Mouse (Mus musculus) lung, postnatal 36 days (tissue): Measurements from ENCODE around the gene Wbp1l.
"Not testable (repeated sequence)": the region's sequence is repeated elsewhere in the genome, so short reads cannot be mapped to it uniquely, and the experiment has no call there.

Source experiments
- DNase-seq: peaks from one replicate; pipeline ENCODE4 v3.0.0; 2022; ENCODE audit warnings: mixed read lengths

Gene Wbp1l

DNA sequence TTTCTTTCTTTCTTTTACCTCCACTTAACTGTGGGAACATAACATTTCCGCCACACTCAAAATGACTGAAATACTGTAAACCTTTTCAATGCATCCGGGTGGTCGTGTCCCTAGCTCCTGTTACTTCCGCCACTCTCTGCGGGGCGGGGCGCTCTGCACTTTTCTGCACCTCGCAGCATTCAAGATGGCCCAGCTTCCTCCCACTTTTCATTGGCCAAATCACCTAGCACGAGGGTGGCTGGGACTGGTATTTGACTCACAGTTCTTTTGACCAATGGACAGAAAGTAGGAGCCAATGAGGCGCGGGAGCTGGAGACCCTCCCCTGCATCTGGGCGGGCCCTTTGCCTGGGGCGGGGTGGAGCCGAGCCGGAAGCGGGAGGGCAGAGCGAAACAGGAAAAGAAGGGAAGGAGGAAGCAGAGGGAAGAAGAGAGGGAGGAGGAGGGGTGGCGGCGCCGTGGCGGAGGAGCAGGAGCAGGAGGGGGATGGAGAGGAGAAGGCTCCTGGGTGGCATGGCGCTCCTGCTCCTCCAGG is at the start of gene Wbp1l:
TSS of gene Wbp1l (plus strand) at position 365 of the 533 bp plus-strand sequence.
- peak; percentile 99 for DNase-seq

DNA sequence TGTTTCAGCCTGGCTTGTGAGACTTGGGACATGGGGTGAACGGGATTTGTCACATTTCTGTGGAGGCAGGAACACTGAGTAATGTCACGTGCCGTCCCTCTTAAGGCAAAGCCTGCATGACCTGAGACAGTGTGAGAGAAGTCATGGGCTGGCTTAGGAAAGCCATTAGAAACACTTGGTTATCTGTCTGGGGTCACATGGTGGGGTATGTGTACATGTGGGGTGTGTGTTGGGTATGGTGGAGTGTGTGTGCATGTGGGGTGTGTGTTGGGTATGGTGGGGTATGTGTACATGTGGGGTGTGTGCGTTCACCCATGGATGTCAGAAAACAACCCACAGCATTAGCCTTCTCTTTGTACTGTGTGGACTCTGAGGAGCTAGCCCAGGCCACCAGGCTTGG is 48.5 kb upstream of the Wbp1l start:
- DNase-seq: no peak

DNA sequence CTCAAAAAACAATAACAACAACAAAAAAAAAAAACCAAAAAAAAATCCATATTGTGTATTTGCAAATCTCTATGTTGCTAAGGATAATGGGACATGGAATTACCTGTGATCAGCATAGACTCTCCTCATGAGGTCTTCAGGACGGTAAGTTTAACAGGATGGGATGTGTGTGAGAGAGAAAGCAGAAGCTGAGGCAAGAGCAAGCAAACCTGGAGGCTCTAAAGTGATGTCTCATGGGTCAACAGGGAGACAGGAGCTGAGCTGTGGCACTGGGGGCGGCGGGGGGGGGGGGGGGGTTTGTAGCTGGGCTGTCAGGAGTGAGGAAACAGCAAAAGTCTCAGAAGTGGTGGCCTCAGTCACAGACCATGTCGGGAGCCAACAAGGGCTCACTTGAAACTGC is 46.4 kb upstream of the Wbp1l start:
- DNase-seq: no peak

DNA sequence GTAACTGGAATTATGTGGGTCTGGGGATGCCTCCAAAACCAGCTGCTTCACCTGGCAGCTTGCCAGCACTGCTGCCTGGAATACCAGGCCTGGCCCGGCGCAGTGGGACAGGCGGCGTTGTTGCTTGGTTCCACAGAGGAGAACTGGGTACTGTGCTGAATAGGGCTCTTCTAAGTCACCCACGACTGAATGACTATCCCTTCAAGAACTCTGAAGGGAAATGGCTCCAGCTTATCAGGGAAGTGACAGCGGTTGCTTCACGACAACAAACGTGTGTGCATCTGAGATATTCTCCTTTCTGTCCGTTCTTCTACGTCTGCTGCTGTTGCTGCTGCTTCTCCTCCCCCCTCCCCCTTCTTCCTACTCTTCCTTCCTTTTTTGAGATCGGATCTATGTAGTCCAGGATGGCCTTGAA is 45.3 kb upstream of the Wbp1l start:
- peak; percentile 50 for DNase-seq

DNA sequence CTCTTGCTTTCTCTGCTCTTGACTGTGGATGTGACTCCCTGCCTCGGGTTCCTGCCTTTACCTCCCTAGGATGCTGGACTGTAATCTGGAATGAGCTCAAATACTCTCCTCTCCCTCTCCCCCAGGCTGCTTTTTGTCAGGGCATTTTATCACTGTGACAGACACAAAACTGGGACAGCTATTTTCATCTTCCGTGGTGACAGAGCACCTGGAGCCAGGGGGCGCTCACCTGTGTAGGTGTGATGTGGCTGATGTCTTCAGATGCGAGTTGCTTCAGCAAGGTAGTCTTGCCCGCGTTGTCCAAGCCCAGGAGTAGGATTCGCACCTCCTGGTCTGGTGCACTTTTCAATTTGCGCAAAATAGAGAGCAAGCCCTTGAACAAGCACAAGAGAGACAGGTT is 40.9 kb upstream of the Wbp1l start:
- no peak for DNase-seq

DNA sequence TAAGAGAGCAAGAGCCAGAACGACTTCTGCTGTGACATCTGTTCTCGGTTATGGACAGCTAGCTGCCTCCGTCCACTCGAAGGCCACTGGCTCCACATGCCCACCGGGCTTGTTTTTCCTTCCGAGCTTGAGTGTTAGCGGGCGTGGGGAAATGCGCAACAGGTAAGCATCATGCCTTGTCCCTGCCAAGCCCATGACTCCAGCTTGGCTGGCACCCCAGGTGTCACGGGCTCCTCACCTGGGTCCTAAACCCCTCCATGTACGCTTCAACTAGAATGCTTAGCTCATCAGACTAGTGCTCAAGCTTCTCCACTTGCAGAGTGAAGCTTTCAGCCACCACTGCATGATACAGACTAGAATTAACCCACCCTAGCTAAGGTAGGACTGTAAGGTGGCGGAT is 40.3 kb upstream of the Wbp1l start:
- peak; percentile 70 for DNase-seq

DNA sequence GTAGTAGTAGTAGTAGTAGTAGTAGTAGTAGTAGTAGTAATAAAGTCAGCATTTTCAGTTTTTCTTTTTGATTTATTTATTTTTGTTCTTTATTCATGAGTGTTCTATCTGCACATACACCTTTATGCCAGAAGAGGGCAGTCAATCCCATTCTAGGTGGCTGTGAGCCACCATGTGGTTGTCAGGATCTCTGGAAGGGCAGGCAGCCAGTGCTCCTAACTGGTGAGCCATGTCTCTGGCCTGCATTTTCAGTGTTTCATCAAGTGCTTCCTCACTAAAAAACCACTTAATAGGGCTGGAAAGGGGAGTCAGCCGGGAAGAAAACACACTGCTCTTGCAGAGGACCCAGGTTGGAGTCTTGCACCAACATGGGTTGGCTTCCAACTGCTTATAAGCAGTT is 36.8 kb upstream of the Wbp1l start:
- DNase-seq: peak; percentile 86

DNA sequence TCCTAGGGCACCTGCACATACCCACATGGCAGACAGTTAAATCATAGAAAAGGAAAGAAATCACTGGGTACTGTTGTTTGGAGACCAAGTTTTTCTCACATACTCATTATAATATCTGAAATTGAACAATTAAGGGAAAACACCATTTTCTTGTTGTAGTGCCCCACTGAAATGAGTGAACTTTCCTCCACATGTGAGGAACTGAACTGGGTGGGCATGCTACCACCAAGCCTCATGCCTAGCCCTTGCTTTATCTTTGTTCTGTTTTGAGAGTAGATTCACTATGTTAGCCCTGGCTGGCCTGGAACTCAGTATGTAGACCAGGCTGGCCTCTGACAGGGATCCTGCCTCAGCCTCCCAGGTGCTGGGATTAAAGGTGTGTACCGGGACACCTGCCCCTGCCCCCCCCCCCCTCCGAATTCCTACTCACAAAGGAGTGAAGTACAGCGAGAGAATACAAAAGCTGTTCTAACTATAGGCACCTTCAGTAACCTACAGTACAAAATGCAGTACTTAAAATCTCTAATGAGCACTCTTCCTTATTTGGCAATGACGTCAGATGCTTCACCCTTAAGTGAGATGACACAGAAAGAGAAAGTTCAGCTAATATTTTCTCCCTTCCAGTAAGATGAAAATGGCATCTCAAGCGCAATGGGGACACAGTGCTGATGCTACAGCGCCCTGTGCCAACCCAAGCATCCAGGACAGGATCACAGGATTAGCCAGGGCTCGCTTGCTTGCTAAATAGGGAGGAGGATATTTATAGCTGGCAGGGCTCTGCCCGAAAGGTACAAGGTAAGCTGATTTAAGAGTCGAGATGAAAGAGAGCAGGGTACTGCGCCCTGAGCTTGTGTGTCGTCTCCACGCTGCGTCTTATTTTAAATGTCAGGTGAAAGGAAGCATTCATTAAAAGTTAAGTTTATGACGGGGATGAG is 36.0 kb upstream of the Wbp1l start:
- DNase-seq: no peak

DNA sequence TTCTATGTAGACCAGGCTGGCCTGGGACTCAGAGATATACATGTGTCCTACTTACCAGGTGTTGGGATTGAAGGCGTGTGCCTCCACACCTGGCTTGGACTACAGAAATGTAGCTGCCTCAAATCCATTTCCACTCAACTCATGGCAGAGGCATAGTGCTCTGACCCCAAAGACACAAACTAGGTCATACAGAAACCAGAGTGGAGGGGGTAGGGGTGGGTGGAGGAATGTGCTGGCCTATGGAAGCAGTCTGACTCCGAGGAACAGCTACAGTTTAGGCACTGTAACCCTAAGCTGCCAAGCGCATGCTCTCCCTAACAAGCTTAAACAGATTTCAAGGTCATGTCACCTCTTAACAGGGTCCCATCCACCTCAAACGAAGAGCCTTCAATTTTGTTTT is 35.3 kb upstream of the Wbp1l start:
- DNase-seq: no peak

DNA sequence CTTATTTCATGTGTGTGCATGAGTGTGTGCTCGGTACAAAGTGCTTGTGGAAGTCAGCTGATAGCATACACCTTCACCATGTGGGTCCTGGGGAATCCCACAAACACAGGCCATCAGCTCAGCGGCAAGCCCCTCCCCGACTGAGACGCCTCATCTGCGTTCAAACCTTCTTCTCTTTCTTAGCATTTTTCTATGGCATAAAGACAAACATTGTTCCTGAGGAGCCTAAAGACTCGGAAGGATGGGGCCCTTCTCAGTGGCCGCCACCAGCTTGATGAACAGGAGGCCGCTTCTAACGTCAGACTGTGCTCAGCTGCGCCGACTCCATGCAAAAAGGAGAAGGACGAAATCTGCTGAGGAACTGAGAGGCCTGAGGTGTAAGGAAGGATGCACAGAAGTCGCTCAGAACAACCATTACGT is 34.8 kb upstream of the Wbp1l start:
- DNase-seq: no peak

DNA sequence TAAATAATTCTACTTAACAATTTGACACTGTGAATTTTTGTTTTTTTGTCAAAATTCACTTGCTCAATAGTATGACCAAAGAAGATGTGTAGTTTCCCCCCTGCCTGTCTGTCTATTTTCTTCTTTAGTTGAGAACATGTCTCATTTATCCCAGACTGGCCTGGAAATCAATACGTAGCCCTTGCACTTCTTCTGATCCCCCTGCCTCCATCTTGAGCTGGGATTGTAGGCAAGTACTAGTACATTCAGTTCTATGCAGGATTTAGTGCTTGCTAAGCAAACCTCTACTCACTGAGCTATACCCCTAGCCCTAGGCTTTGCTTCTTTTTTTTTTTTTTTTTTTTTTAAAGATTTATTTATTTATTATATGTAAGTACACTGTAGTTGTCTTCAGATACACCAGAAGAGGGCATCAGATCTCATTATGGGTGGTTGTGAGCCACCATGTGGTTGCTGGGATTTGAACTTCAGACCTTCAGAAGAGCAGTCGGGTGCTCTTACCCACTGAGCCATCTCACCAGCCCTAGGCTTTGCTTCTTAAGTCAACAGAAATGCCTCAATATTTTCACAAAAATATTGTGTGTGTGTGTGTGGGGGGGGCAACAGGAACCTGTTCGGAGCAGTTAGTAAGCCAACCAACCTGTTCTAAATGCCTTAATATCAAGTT is 27.5 kb upstream of the Wbp1l start:
- not testable (repeated sequence) for DNase-seq

DNA sequence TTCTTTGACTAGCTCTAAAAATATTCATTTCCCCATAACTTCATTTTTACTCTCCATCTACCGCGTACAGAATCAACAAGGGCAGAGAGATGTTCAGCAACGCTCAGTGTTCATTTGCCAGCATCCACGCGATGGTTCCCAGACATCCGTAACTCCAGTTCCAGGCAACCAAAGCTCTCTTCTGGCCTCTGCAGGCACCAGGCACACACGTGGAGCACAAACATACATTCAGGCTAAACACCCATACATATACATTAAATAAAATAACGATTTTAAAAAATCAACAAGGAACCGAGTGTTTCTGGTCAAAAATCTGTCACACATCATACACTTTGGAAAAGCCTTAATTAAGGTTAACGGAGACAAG is 27.0 kb upstream of the Wbp1l start:
- no peak for DNase-seq

DNA sequence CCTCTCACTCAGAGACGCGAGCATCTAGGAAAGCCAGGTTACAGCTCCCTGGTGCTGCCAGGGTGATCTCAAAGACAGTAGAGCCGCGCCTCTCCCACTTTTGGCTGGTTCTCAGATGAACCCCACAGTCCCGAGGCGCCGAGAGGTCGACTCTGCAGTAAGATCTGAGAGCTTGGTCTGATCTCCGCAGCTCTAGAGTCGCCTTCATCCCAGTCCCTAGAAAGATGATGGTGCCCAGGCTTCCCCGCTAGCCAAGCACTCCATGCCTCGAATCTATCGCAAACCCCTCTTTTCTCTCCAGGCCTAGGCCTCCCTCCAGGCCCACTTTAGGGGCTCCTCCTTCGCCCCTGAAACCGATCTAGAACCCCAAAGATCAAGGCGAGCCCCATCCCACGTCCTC is 26.3 kb upstream of the Wbp1l start:
- DNase-seq: peak; percentile 21

DNA sequence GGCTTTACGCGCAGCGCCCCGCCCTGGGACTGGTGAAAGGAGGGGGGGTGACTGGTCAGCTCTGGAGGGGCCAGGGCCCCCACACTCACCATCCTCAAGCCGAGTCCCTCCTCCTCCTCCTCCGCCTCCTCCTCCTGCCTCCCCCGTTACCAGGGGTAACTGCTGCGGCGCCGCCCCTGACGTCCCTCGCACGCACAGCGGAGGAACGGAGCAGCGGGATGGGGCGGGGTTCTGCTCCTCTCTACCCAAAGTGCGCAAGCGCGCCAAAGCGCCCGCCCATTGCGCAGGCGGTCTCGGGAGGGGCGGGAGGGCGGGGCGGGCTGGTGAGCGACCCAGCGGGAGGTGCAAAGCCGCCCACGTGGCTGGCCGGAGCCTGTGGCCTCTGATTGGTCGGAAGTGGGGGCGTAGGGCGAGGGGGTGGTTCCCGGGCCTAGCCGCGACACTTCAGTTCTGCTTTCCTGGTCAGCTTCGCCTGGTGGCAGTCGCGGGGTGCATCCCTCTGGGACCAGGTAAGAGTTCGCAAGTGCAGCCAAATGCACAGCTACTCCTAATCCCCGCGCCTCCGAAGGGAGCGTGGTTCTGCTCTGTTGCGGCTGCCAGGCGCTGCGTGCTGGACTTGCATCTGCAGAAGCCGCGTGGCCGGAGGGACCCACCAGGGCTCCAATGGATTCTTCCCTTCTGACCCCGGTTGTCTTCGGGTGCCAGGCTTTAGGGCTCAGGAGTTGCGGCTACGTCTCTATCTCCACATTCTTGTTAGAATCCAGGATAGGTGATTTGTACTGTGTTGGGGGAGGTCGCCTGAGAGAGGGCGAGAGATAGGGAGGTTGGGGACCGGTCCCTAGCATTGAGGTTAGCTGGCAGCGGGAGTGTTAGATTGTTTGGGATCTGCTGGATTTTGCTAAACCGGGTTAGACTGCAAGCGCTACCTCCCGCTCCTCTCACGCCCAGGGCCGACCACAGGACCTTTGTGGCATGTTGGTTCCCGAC is 25.6 kb upstream of the Wbp1l start, which contains the start of the genes Arl3 and Sfxn2:
TSS of gene Arl3 (minus strand) at position 248 of the 987 bp plus-strand sequence.
TSS of gene Sfxn2 (plus strand) at position 415 of the 987 bp plus-strand sequence.
- peak; percentile 97 for DNase-seq

DNA sequence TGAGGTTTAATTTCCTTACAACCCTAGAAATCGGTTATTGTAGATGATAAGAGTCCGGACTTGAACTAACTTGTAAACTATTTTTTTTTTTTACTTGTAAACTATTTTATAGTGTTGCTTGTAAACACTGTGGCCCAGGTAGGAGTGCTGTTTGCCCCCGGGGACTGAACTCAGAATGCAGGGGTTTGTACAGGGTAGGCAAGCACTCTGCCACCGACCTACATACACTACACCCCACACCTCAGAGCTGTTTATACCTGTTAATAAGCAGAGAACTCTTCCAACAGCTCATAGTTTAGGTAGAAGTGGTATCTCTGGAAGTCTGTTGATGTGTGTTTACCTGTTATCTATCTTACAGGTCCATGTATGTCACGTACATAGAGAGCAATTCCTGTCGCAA is 24.9 kb upstream of the Wbp1l start:
- DNase-seq: no peak

DNA sequence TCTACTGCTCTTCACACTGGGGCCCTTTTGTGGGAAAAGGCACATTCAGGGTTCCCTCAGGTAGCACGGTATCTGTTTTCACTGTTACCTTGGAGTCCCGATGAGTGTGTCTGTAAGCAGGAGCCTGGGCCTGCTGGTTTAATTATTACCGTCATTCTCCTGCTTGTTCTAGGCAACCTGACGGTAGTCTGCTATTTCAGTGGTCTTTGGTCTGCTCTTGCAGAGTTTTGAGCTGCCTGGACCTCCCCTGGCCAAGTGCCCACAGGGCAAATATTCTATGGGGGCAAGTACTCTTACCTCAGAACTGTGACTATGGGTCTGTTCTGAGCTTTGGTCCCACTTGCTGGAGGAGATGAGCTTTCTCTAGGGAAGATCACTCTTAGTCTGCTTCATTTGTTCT is 23.7 kb upstream of the Wbp1l start:
- no peak for DNase-seq

DNA sequence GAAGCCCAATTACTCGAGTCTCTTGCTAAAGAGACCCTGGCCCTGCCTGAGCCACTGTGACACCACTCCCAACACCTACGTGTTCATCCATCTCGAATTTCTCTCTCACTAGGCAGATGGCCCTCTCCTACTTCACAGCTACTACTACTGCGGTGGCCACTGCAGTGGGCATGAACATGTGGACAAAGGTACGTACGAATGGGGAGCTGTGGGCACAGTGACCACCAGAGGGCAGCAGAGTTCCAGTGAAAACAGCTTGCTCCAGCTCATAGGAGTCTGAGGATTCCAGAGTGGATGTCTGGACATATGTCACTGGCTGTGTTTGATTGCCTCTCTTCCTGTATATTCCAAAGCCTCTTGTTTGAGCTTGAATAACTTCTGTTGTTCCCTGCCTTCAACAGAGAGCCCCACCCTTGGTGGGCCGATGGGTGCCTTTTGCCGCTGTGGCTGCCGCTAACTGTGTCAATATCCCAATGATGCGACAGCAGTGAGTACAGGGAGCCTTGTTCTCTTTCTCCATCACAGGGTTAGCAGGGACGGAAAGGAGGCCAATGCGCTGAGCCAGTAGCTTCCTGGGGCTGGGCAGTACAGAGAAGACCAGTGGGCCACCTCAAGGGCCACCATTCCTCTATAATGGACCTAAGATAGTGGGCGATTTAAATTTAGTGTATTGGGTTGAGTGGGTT is 10.9 kb upstream of the Wbp1l start:
- DNase-seq: peak; percentile 92

DNA sequence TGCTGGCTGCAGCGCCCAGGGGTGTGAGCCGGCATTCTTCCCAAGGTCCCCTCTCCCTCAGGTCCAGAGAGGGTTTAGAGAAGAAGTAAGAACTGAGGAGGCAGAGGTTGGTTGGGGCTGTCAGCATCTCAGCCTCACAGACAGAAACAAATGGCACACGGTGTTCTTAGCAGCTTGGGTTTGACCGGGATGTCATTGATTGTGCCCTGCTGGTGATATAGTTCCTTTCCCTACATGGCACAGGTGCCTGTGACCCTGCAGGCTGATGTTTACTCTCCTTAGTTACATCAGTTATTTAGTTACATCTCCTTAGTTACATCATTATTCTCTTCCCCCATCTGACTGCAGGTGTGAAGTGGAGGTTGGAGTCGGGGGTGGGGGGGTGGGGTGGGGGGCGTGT is 7.3 kb upstream of the Wbp1l start:
- DNase-seq: no peak

DNA sequence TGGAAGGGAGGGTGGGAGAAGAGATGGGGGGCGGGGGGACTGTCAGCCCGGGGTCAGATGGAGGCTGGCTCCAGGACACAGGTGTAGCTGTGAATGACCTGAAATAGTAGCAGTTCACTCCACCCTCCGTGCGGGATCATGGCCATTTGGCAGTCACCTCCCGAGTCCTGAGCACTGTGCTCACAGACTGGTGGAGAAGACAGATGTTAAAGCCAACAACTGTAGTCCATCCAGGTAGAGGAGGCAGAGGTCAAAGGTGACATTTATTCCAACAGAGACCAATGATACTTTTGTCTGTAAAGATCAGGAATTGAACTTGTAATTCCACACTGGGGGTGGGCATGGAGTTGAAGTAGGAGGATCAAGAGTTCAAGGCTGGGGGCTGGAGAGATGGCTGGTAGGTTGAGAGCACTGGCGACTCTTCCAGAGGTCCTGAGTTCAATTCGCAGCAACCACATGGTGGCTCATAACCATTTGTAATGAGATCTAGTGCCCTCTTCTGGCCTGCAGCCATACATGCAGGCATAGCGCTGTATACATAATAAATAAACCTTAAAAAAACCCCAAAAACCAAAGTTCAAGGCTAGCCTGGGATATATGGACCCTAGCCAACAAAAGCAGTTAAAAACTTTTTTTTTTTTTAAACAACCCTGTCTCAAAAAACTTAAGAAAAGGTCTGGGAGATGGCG is 6.0 kb upstream of the Wbp1l start:
- DNase-seq: no peak

DNA sequence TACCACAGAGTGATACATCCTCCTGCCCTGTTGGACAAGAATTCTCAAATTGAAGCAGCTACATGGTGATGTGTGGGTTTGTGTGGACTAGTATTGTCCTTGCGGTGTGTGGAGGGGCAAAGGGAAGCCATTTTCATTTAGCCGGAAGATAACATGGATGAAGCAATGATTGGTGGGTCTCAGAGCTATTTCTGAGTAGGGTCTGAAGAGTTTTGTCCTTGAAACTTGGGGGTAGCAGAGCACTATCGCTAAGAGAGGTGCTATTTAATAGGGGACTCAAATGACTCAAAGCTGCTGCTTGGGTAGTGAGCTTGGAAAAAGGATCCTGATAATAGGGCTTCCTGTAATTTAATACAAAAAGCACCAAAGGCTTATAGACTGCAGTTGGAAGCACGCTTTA is 697 bp upstream of the Wbp1l start:
- DNase-seq: no peak
